Mouse (Mus musculus): ENCODE results near the gene Prnp.

DNA sequence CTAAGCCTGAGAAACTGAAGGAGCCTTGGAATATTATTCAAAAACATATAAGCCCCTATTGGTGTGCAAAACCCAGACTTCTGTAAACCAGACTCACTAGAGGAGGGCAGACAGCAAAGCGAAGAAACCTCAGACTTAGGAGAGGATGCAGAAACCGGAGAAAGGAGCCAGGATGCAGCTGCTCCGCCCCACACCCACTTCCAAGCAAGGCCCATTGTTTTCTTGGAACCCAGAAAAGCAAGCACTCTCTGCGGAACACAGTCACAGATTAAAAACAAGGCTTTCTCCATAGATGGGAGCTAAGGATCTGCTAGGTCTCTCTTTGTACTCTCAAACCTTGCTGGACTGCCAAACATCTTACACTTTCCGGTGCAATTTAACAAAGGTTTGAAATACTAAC, 17.2 kb upstream of the Prnp start:
- no peak for TF ChIP-seq CTCF (IDR thresholded peaks at IDR 0.05; ENCODE audit: low read depth)
- no peak for TF ChIP-seq EP300 (optimal IDR thresholded peaks at IDR 0.05)

Data from stomach, postnatal 0 days (tissue).